Mouse (Mus musculus) cerebellum, adult 2 months (tissue): ENCODE measurements at regions not wholly inside any gene's neighbourhood (a gene's known extent, or its start where the extent isn't known, plus 50 kb on each side); places are given as distances from the start of the nearest gene placed in this dataset.

ENCODE experiments used
- CTCF ChIP-seq: fragments of 200-500 bp; IDR thresholded peaks from 2 replicates; pipeline ENCODE4 v1.5.1; 2011; ENCODE audit warnings: low read depth, mild to moderate bottlenecking, control low read depth, low read length, moderate library complexity, borderline replicate concordance; ENCODE audit not compliant: insufficient read depth
- POLR2A ChIP-seq: fragments of 200-500 bp; IDR thresholded peaks from 2 replicates; pipeline ENCODE4 v1.6.1; 2011; ENCODE audit warnings: low read length, control low read depth, borderline replicate concordance; ENCODE audit not compliant: insufficient read depth

- TF ChIP-seq POLR2A (no peak), CTCF (no peak)
Measured at GRCm38 (mm10) chr9:62627071-62628000, 50.3 kb upstream of the Itga11 start.
